Mouse (Mus musculus) granulocyte monocyte progenitor cell, adult 5-6 weeks (primary cell): Measurements from ENCODE around the gene Mmadhc. TPM values are rescaled to one million over a fixed set of nuclear protein-coding genes. Genes with fewer than 3 reads are reported as not detected.

Source experiments
- ATAC-seq: replicated peaks from 2 replicates; pipeline ENCODE4 v1.8.0; 2016; ENCODE audit warnings: mild to moderate bottlenecking, moderate TSS enrichment, inconsistent platforms; ENCODE audit not compliant: poor library complexity, severe bottlenecking
- total RNA-seq, 2 experiments: library from RNA; stranded (forward) in 1 of 2; stranded (reverse) in 1 of 2; fragments of 200-712, 200-1000 nt in 1 of 2; fragments of >200 nt in 1 of 2; fragmentation: Nextera tagmentation in 1 of 2; gene quantifications; 2 replicates each; pipeline ENCODE4 v1.2.3; 2014 to 2017

The Mmadhc gene
- total RNA-seq (2014; fragmentation: Nextera tagmentation): 71.5 and 99.2 TPM in 2 replicates
- total RNA-seq (2017): 58.5 and 82.6 TPM in 2 replicates

DNA sequence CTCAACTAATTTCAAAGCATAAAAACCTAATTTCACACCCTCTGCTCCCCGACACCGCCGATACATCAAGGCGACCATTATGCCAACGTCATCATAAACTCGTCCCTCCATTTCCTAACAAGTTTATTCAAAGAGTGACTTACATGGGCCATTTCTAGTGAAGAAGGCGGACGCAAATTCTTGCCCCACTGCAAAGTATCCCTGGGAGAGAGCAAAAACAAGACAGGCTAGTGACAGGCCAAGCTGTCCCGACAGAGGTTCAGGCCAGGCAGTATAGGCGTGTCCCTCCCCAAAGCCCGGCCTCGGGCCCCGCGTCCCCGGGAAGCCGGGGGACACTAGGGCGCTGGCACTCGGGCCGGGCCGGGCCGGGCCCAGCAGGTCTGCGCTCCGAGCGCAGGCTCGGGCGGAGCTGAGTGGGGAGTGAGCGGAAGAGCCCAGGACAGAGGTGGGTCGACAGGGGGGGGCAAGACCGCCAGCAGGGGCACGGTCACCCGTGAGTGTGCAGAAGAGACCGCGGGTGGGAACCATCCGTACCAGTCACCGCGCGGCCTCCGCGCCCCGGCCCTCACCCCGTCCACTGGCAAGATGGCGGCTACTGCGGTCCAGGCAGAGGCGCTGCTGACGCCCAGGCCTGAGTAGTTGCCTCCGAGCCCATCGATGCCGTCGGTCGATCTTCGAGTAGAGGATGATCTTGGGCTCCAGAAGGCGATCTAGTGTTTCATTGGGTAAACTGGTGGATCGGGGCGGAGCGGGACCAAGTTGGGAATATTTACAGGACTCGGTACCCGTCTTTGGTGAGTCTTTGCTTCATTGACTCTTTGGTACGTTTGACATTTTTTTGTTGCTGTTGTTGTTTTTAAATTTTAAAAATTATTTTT, at the start of gene Mmadhc:
TSS of gene Mmadhc (minus strand) at position 693 of the 878 bp plus-strand sequence.
- peak; percentile 92 for ATAC-seq

- no peak for ATAC-seq
Observed at GRCm38 (mm10) chr2:50343598-50343997, 47.0 kb upstream of the Mmadhc start.

GRCm38 (mm10) chr2:50339061-50339460, 42.5 kb upstream of the Mmadhc start:
- no peak for ATAC-seq

DNA sequence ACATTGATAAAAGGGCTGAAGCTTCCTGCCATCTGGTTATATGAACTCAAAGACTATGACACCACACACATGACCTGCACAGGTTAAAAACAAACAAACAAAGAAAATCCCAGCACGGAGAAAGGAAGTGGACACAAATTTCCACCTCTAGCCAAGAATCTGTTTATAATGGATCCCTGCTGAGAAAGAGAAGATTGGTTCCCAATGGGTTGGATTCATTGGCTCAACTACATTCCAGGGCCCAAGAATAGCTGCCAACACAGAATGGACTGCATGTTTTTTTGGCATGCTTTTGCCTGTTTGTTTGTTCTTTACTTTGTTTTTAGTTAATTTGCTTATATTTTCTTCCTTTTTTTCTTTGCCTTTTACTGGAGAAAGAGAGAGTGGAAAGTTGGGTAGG, 41.0 kb upstream of the Mmadhc start:
- ATAC-seq: no peak

GRCm38 (mm10) chr2:50331716-50332270, 35.2 kb upstream of the Mmadhc start:
- ATAC-seq: no peak

DNA sequence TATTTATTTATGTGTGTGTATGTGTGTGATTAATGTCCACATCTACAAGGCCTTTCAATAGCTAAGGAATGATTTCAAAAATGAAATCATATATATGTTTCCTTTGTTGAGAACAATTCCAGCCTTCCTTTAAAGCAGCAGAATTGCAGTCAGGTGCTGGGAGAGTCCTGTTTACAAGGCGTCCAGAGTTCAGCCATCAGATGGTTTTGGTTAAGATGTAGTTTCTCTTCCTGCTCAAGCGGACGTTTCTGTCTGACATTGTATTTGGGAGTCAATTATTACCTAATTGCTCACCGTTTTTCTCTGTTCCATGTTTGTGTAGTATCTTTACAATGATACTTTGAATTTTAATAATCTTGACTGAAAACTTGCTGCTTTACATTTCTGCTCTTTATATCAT, 31.6 kb upstream of the Mmadhc start:
- no peak for ATAC-seq

- no peak for ATAC-seq
Observed at GRCm38 (mm10) chr2:50324799-50325198, 28.2 kb upstream of the Mmadhc start.

DNA sequence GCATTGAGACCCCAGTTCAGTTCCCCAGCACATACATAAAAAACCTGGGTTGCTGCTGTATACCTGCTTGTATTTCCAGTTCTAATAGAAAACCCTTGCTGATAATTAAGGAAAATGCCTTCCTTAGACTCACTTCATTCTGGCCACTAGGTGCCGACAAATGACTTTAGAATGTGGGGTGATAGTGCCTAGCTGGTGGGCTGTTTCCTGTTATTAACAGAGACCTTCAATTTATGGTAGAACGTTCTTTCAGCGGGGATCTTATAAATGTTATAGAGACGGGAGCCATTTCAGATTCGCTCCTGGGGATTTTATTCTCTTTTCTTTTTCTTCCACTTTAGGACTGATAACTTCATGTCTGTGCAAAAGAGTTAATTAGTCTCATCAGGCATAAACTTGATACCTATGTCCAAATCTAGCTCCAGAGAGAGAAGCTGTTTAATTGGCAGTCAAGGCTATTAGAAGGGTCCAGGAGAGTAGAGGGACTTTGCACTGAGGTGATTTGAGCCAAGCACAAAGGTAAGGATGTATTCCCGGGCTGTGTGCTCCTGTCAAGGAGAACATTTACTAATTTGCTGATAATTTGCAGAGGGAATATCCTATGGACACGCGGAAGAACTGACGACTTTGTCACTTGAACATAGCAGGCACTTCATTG, 10.2 kb upstream of the Mmadhc start:
- ATAC-seq: peak; percentile 67; the same call in 1 of the 2 replicates

DNA sequence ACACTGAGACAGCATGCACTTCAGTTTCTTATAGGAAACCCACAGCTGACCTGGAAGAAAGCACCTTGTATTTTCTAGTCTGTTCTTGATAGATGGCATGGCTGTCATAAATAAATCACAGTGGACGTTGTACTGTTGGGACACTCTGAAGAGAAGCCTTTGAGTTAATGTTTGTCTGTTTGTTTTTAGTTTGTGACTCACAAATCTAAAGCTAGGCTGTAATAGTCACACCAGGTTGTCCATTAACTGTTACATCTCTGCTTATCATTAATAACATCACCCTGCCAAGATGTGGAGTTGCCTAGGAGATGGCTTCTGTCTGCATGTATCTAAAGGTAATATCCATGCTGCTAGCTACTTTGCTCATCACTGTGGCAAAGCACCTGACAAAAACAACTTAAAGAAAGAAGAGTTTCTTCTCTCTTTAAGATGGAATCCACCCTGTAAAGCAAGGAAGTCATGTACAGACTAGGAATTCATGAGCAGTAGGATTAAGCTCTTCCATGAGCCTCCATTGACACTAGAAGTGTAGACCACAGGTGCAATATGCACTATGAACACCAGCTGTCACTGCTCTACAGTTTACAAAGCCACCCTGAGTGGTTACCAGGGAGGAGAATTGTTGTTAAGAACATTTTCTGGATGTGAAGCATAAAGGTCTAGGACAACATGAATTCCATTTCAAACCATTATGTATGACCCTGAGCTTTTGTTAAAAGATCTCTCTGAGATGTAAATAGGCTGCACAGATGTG, 8.4 kb upstream of the Mmadhc start:
- no peak for ATAC-seq

DNA sequence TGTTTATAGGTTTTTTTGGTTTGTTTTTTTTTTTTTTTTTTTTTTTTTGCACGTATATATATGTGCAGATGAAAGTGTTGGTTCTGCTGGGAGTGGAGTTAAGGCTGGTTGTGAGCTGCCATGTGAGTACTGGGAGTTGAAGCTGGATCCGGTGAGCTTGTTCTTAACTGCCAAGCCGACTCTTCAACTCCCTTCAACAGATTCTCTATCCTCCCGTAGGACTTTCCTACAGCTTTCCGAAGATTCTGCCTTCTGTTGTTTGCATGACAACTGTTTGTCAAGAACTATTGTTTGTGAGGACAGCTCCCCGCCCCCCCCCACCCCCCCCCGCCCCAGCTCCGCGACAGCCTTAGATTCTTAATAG, 368 bp upstream of the Mmadhc start:
- no peak for ATAC-seq

DNA sequence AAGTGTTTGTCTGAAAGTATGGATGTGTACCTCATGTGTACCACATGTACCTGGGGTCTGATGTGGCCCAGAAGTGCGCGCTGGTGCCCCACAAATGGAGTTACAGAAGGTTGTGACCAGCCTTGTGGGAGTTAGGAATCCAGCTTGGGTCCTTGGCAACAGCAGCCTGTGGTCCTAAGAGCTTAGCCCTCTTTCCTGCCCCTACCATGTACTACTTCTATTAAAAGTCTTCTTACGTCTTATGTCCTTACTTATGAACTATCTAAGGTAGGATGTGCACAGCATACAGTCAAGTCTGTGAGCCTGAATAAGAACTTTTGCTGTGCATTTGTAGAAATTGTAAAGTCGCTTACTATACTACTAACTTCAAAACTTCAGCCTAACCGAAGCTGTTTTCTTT, 1.0 kb downstream of the Mmadhc start:
- ATAC-seq: no peak

GRCm38 (mm10) chr2:50294084-50294483, 2.5 kb downstream of the Mmadhc start:
- ATAC-seq: peak; percentile 69

- ATAC-seq: no peak
Observed at GRCm38 (mm10) chr2:50293572-50293971, 3.0 kb downstream of the Mmadhc start.

GRCm38 (mm10) chr2:50291901-50292300, 4.7 kb downstream of the Mmadhc start:
- no peak for ATAC-seq

DNA sequence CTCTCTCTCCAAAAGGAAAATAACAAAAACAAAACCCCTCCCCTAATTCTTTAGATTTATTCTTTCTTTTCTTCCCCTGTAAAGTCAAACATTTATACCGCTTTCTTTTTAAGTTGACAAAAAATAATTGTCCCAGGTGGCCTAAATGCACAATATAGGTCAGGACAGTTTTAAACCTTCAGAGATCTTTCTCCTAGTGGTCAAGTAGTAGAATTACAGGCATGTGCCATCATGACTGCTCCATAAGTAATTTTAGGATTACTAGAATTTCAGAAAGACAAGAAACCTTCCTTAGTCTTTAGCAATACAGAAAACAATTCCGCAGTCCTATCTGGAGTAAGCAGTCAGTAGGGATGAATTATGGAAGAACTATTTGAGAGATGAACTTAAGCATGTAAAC, 5.8 kb downstream of the Mmadhc start:
- ATAC-seq: no peak

DNA sequence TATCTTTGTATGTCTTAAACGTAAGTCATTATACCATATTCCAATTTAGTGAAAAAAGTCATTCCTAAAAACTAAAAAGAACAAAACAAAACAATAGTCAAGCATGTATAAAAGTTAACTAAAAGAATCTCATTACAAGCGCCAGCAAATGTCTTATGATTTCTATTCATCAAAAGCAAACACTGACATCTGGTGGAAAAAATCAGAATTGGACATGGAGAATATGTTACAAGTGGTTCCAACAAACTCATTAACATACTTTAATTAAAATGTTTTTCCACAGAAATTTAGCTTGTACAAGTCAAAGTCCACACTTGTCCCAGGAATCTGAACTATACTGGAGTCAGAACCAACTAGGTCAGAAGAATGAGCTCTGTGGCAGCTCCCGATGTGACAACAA, 11.8 kb downstream of the Mmadhc start:
- no peak for ATAC-seq

- ATAC-seq: no peak
Observed at GRCm38 (mm10) chr2:50284040-50284439, 12.6 kb downstream of the Mmadhc start.

- ATAC-seq: no peak
Observed at GRCm38 (mm10) chr2:50276715-50277114, 19.9 kb downstream of the Mmadhc start.

DNA sequence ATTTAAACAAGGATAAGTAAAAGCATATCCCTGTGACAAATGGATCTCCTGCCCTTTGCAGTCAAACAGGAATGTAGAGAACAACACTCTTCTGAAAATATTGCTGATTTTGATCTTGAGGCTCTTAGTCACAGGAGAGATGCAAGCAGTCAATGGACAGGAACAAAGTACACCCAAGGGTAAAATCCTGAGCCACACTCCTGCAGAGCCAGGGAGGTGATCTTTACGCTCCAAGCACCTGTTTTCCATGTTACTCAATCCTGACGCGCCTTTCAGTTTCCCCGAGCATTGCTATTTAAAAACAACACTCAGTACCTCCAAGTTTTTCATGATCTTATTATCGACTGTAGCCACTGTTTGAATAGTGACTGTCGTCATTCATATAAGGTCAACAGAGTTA, 23.2 kb downstream of the Mmadhc start:
- ATAC-seq: no peak

GRCm38 (mm10) chr2:50272165-50272564, 24.4 kb downstream of the Mmadhc start:
- ATAC-seq: no peak

GRCm38 (mm10) chr2:50268514-50268913, 28.1 kb downstream of the Mmadhc start:
- ATAC-seq: no peak
